Mouse (Mus musculus): Measurements from ENCODE around the gene Gpr39. TPM values are rescaled to one million over a fixed set of nuclear protein-coding genes. Genes with fewer than 3 reads are reported as not detected.

The Gpr39 gene
- polyA plus RNA-seq, 1 experiment from 2014 or later, result 6.8 TPM

- Histone ChIP-seq H3K27ac (ENCODE audit: low read depth, low read length) (no peak overlapping the region), H3K9me3 (ENCODE audit: control insufficient read depth) (no peaks in the 10 kb centered on the region), H3K4me3 (ENCODE audit: low read depth, low read length) (peak overlapping the region; percentile 46), H3K27me3 (replicated peaks; ENCODE audit: control insufficient read depth, insufficient read depth, low read length) (peaks cover 35% of the 10 kb centered on the region), H3K4me2 (replicated peaks; ENCODE audit: low read depth) (peak overlapping the region; percentile 87), H3K9ac (ENCODE audit: low read depth, low read length) (no peak overlapping the region), H3K36me3 (ENCODE audit: control insufficient read depth, insufficient read depth) (no peaks in the 10 kb centered on the region), H3K4me1 (replicated peaks; ENCODE audit: control insufficient read depth, insufficient read depth, low read length) (peaks cover 4% of the 10 kb centered on the region; the same call in 1 of the 2 replicates)
- no peak for ATAC-seq
- 3% methylated on average over 9 of the region's 9 CpGs for WGBS
- TF ChIP-seq CTCF (IDR thresholded peaks at IDR 0.05; ENCODE audit: low read depth), result no peak
Observed at GRCm38 (mm10) chr1:125910871-125911265, 234.1 kb downstream of the Gpr39 start.

- Histone ChIP-seq H3K27ac (ENCODE audit: low read depth, low read length) (no peak overlapping the region), H3K27me3 (replicated peaks; ENCODE audit: control insufficient read depth, insufficient read depth, low read length) (peaks cover 35% of the 10 kb centered on the region), H3K4me1 (replicated peaks; ENCODE audit: control insufficient read depth, insufficient read depth, low read length) (peaks cover 4% of the 10 kb centered on the region; the same call in 1 of the 2 replicates), H3K4me2 (replicated peaks; ENCODE audit: low read depth) (peak overlapping the region; percentile 87), H3K36me3 (ENCODE audit: control insufficient read depth, insufficient read depth) (no peaks in the 10 kb centered on the region), H3K9ac (ENCODE audit: low read depth, low read length) (peak overlapping the region; percentile 42), H3K4me3 (ENCODE audit: low read depth, low read length) (peak overlapping the region; percentile 46), H3K9me3 (ENCODE audit: control insufficient read depth) (no peaks in the 10 kb centered on the region)
- WGBS, result under 1% methylated on average over 35 of the region's 35 CpGs
- ATAC-seq, result peak; percentile 33; the same call in 1 of the 2 replicates
- TF ChIP-seq CTCF (IDR thresholded peaks at IDR 0.05; ENCODE audit: low read depth), result no peak
Observed at GRCm38 (mm10) chr1:125911337-125911900, 234.6 kb downstream of the Gpr39 start.

- H3K27ac ChIP-seq (ENCODE audit: low read depth, low read length), result no peak overlapping the region
- peaks cover 35% of the 10 kb centered on the region for H3K27me3 ChIP-seq (replicated peaks; ENCODE audit: control insufficient read depth, insufficient read depth, low read length)
- peak overlapping the region; percentile 87 for H3K4me2 ChIP-seq (replicated peaks; ENCODE audit: low read depth)
- WGBS, result under 1% methylated on average over 43 of the region's 43 CpGs
- peak overlapping the region; percentile 46 for H3K4me3 ChIP-seq (ENCODE audit: low read depth, low read length)
- peaks cover 4% of the 10 kb centered on the region; the same call in 1 of the 2 replicates for H3K4me1 ChIP-seq (replicated peaks; ENCODE audit: control insufficient read depth, insufficient read depth, low read length)
- TF ChIP-seq CTCF (IDR thresholded peaks at IDR 0.05; ENCODE audit: low read depth), result peak; percentile 11; the same call in 1 of the 2 replicates
- no peaks in the 10 kb centered on the region for H3K36me3 ChIP-seq (ENCODE audit: control insufficient read depth, insufficient read depth)
- H3K9me3 ChIP-seq (ENCODE audit: control insufficient read depth), result no peaks in the 10 kb centered on the region
- peak; percentile 54; the same call in 1 of the 2 replicates for ATAC-seq
- H3K9ac ChIP-seq (ENCODE audit: low read depth, low read length), result peak overlapping the region; percentile 42; the same call in 1 of the 2 replicates
Observed at GRCm38 (mm10) chr1:125911901-125912445, 235.2 kb downstream of the Gpr39 start.

- H3K4me2 ChIP-seq (replicated peaks; ENCODE audit: low read depth), result peak within 1 kb of the TSS; percentile 87
- 7% methylated on average over 30 of the region's 30 CpGs for WGBS
- no peaks in the 10 kb centered on the region for H3K36me3 ChIP-seq (ENCODE audit: control insufficient read depth, insufficient read depth)
- H3K9ac ChIP-seq (ENCODE audit: low read depth, low read length), result peak within 1 kb of the TSS; percentile 42; the same call in 1 of the 2 replicates
- no peak for ATAC-seq
- H3K27me3 ChIP-seq (replicated peaks; ENCODE audit: control insufficient read depth, insufficient read depth, low read length), result peaks cover 35% of the 10 kb centered on the region
- no peaks in the 10 kb centered on the region for H3K9me3 ChIP-seq (ENCODE audit: control insufficient read depth)
- H3K4me1 ChIP-seq (replicated peaks; ENCODE audit: control insufficient read depth, insufficient read depth, low read length), result peaks cover 4% of the 10 kb centered on the region; the same call in 1 of the 2 replicates
- H3K27ac ChIP-seq (ENCODE audit: low read depth, low read length), result no peak within 1 kb of the TSS
- H3K4me3 ChIP-seq (ENCODE audit: low read depth, low read length), result peak within 1 kb of the TSS; percentile 46
- no peak for TF ChIP-seq CTCF (IDR thresholded peaks at IDR 0.05; ENCODE audit: low read depth)
Observed at GRCm38 (mm10) chr1:125912601-125913600, 236.1 kb downstream of the Gpr39 start, which contains the start of gene Lypd1. Lypd1 (minus strand) TSS chr1:125913101.

- 93% methylated on average over 3 of the region's 3 CpGs for WGBS
- H3K9me3 ChIP-seq (ENCODE audit: control insufficient read depth), result no peaks in the 10 kb centered on the region
- ATAC-seq, result no peak
Observed at GRCm38 (mm10) chr1:125920696-125921095, 243.9 kb downstream of the Gpr39 start.

GRCm38 (mm10) chr1:125923062-125923461 lies 246.3 kb downstream of the Gpr39 start:
- ATAC-seq, result no peak
- Histone ChIP-seq H3K4me1 (replicated peaks; ENCODE audit: control insufficient read depth, insufficient read depth, low read length) (no peaks in the 10 kb centered on the region), H3K36me3 (ENCODE audit: control insufficient read depth, insufficient read depth) (no peaks in the 10 kb centered on the region), H3K4me2 (replicated peaks; ENCODE audit: low read depth) (no peak overlapping the region), H3K27me3 (replicated peaks; ENCODE audit: control insufficient read depth, insufficient read depth, low read length) (no peaks in the 10 kb centered on the region), H3K9me3 (ENCODE audit: control insufficient read depth) (no peaks in the 10 kb centered on the region), H3K4me3 (ENCODE audit: low read depth, low read length) (no peak overlapping the region), H3K9ac (ENCODE audit: low read depth, low read length) (no peak overlapping the region), H3K27ac (ENCODE audit: low read depth, low read length) (no peak overlapping the region)
- TF ChIP-seq CTCF (IDR thresholded peaks at IDR 0.05; ENCODE audit: low read depth), result peak; percentile 51
- 60% methylated on average over 2 of the region's 2 CpGs for whole genome bisulfite sequencing

More at GRCm38 (mm10) chr1:125920696-125921095, 243.9 kb downstream of the Gpr39 start:
- no peak for TF ChIP-seq CTCF (IDR thresholded peaks at IDR 0.05; ENCODE audit: low read depth)
- no peak overlapping the region for H3K4me3 ChIP-seq (ENCODE audit: low read depth, low read length)
- no peak overlapping the region for H3K27ac ChIP-seq (ENCODE audit: low read depth, low read length)
- no peak overlapping the region for H3K9ac ChIP-seq (ENCODE audit: low read depth, low read length)
- no peaks in the 10 kb centered on the region for H3K27me3 ChIP-seq (replicated peaks; ENCODE audit: control insufficient read depth, insufficient read depth, low read length)
- H3K4me1 ChIP-seq (replicated peaks; ENCODE audit: control insufficient read depth, insufficient read depth, low read length), result no peaks in the 10 kb centered on the region
- H3K36me3 ChIP-seq (ENCODE audit: control insufficient read depth, insufficient read depth), result no peaks in the 10 kb centered on the region
- H3K4me2 ChIP-seq (replicated peaks; ENCODE audit: low read depth), result no peak overlapping the region

Other genes with a start within 250 kb of the Gpr39 start
- 223 and 234 TPM in 2 replicates for gene Actr3, start 241.3 kb upstream of the Gpr39 start, polyA plus RNA-seq (2015; fragmentation: Nextera tagmentation; extraction: Ambion mirVana)
- gene Slc35f5, start 116.4 kb upstream of the Gpr39 start, polyA plus RNA-seq (2015; fragmentation: Nextera tagmentation; extraction: Ambion mirVana), result 36.2 and 37.4 TPM in 2 replicates
- 4.4 and 5.8 TPM in 2 replicates for gene Lypd1, start 236.1 kb downstream of the Gpr39 start, polyA plus RNA-seq (2015; fragmentation: Nextera tagmentation; extraction: Ambion mirVana)

Data from intestine, postnatal 0 days (tissue).